Mouse (Mus musculus): ENCODE data around the gene Hist1h2bg. TPM values are rescaled to one million over a fixed set of nuclear protein-coding genes. Genes with fewer than 3 reads are reported as not detected.

Hist1h2bg gene
- polyA plus RNA-seq, 1 experiment from 2014 or later: 7.5 TPM

- under 1% methylated on average over 27 of the region's 27 CpGs for WGBS
- Histone ChIP-seq H3K27me3 (no peaks in the 10 kb centered on the region), H3K4me2 (replicated peaks) (peak within 1 kb of the TSS; percentile 98), H3K4me3 (replicated peaks) (peak within 1 kb of the TSS; percentile 71), H3K4me1 (replicated peaks) (peaks cover 28% of the 10 kb centered on the region), H3K36me3 (no peaks in the 10 kb centered on the region), H3K27ac (peak within 1 kb of the TSS; percentile 96), H3K9me3 (no peaks in the 10 kb centered on the region), H3K9ac (replicated peaks) (peak within 1 kb of the TSS; percentile 89)
- ATAC-seq: peak; percentile 87
Observed at GRCm38 (mm10) chr13:23620733-23621531, 49.7 kb downstream of the Hist1h2bg start, which contains the start of gene Hist1h2be. TSS of gene Hist1h2be (minus strand) at chr13:23621124.

Small RNAs within 50 kb of the gene (microRNA-seq; reads per million reads assigned to microRNA genes)
- not detected for gene Gm44297
- not detected for gene Gm44359
- not detected for gene Gm44394

Other genes with a start within 250 kb of the Hist1h2bg start
- gene Zfp322a, start 202.2 kb upstream of the Hist1h2bg start, polyA plus RNA-seq (2015; fragmentation: Nextera tagmentation; extraction: Ambion mirVana): 56.3 and 58.9 TPM in 2 replicates
- 10.8 TPM in 2 replicates for gene Abt1, start 147.5 kb upstream of the Hist1h2bg start, polyA plus RNA-seq (2015; fragmentation: Nextera tagmentation; extraction: Ambion mirVana)
- gene Btn1a1, start 105.5 kb upstream of the Hist1h2bg start, polyA plus RNA-seq (2015; fragmentation: Nextera tagmentation; extraction: Ambion mirVana): 0.04 and 0.13 TPM in 2 replicates
- gene Btn2a2, start 82.5 kb upstream of the Hist1h2bg start, polyA plus RNA-seq (2015; fragmentation: Nextera tagmentation; extraction: Ambion mirVana): 0.13 TPM in 2 replicates
- gene Hist1h4h, start 40.3 kb upstream of the Hist1h2bg start, polyA plus RNA-seq (2015; fragmentation: Nextera tagmentation; extraction: Ambion mirVana): 6.4 and 7.4 TPM in 2 replicates
- gene Hist1h2af, start 37.5 kb upstream of the Hist1h2bg start, polyA plus RNA-seq (2015; fragmentation: Nextera tagmentation; extraction: Ambion mirVana): 1.3 and 3.0 TPM in 2 replicates
- 3.1 and 5.3 TPM in 2 replicates for gene Hist1h3g, start 36.0 kb upstream of the Hist1h2bg start, polyA plus RNA-seq (2015; fragmentation: Nextera tagmentation; extraction: Ambion mirVana)
- 0.31 and 0.35 TPM in 2 replicates for gene Hist1h2bh, start 28.0 kb upstream of the Hist1h2bg start, polyA plus RNA-seq (2015; fragmentation: Nextera tagmentation; extraction: Ambion mirVana)
- 0.75 and 0.84 TPM in 2 replicates for gene Hist1h3f, start 27.3 kb upstream of the Hist1h2bg start, polyA plus RNA-seq (2015; fragmentation: Nextera tagmentation; extraction: Ambion mirVana)
- not detected in 2 replicates for gene Hist1h4f, start 19.7 kb upstream of the Hist1h2bg start, polyA plus RNA-seq (2015; fragmentation: Nextera tagmentation; extraction: Ambion mirVana)
- 0.23 and 0.24 TPM in 2 replicates for gene Hist1h1d, start 18.1 kb upstream of the Hist1h2bg start, polyA plus RNA-seq (2015; fragmentation: Nextera tagmentation; extraction: Ambion mirVana)
- 3.1 and 4.7 TPM in 2 replicates for gene Hist1h3e, start 9.0 kb upstream of the Hist1h2bg start, polyA plus RNA-seq (2015; fragmentation: Nextera tagmentation; extraction: Ambion mirVana)
- gene Hist1h2ae, start 176 bp upstream of the Hist1h2bg start, polyA plus RNA-seq (2015; fragmentation: Nextera tagmentation; extraction: Ambion mirVana): 51.6 and 53.6 TPM in 2 replicates
- gene Hist1h2bf, start 2.8 kb downstream of the Hist1h2bg start, polyA plus RNA-seq (2015; fragmentation: Nextera tagmentation; extraction: Ambion mirVana): 3.3 and 4.5 TPM in 2 replicates
- gene Hist1h2ad, start 3.0 kb downstream of the Hist1h2bg start, polyA plus RNA-seq (2015; fragmentation: Nextera tagmentation; extraction: Ambion mirVana): 0.93 and 1.7 TPM in 2 replicates
- gene Hist1h3d, start 4.4 kb downstream of the Hist1h2bg start, polyA plus RNA-seq (2015; fragmentation: Nextera tagmentation; extraction: Ambion mirVana): 2.1 and 3.1 TPM in 2 replicates
- gene Hist1h4d, start 10.2 kb downstream of the Hist1h2bg start, polyA plus RNA-seq (2015; fragmentation: Nextera tagmentation; extraction: Ambion mirVana): 74.3 and 84.0 TPM in 2 replicates
- 1.4 and 2.0 TPM in 2 replicates for gene Hist1h2be, start 49.7 kb downstream of the Hist1h2bg start, polyA plus RNA-seq (2015; fragmentation: Nextera tagmentation; extraction: Ambion mirVana)
- 12.6 and 15.0 TPM in 2 replicates for gene Hist1h1e, start 51.2 kb downstream of the Hist1h2bg start, polyA plus RNA-seq (2015; fragmentation: Nextera tagmentation; extraction: Ambion mirVana)
- gene Hist1h2ac, start 112.6 kb downstream of the Hist1h2bg start, polyA plus RNA-seq (2015; fragmentation: Nextera tagmentation; extraction: Ambion mirVana): 0.69 and 1.1 TPM in 2 replicates
- gene Hist1h2bc, start 112.8 kb downstream of the Hist1h2bg start, polyA plus RNA-seq (2015; fragmentation: Nextera tagmentation; extraction: Ambion mirVana): 22.2 and 24.4 TPM in 2 replicates
- gene Hist1h1t, start 124.4 kb downstream of the Hist1h2bg start, polyA plus RNA-seq (2015; fragmentation: Nextera tagmentation; extraction: Ambion mirVana): not detected in 2 replicates
- gene Hist1h4c, start 127.1 kb downstream of the Hist1h2bg start, polyA plus RNA-seq (2015; fragmentation: Nextera tagmentation; extraction: Ambion mirVana): 5.1 and 5.8 TPM in 2 replicates
- gene Hfe, start 139.5 kb downstream of the Hist1h2bg start, polyA plus RNA-seq (2015; fragmentation: Nextera tagmentation; extraction: Ambion mirVana): 2.0 and 2.7 TPM in 2 replicates
- 9.8 and 11.1 TPM in 2 replicates for gene Hist1h1c, start 167.4 kb downstream of the Hist1h2bg start, polyA plus RNA-seq (2015; fragmentation: Nextera tagmentation; extraction: Ambion mirVana)
- 3.2 and 4.4 TPM in 2 replicates for gene Hist1h3c, start 174.2 kb downstream of the Hist1h2bg start, polyA plus RNA-seq (2015; fragmentation: Nextera tagmentation; extraction: Ambion mirVana)
- gene Hist1h2bb, start 175.3 kb downstream of the Hist1h2bg start, polyA plus RNA-seq (2015; fragmentation: Nextera tagmentation; extraction: Ambion mirVana): 2.8 and 3.2 TPM in 2 replicates
- gene Hist1h2ab, start 179.7 kb downstream of the Hist1h2bg start, polyA plus RNA-seq (2015; fragmentation: Nextera tagmentation; extraction: Ambion mirVana): 28.4 and 31.0 TPM in 2 replicates
- gene Hist1h3b, start 180.9 kb downstream of the Hist1h2bg start, polyA plus RNA-seq (2015; fragmentation: Nextera tagmentation; extraction: Ambion mirVana): 6.3 and 8.7 TPM in 2 replicates
- gene Hist1h4b, start 185.6 kb downstream of the Hist1h2bg start, polyA plus RNA-seq (2015; fragmentation: Nextera tagmentation; extraction: Ambion mirVana): 4.6 and 5.2 TPM in 2 replicates
- gene Hist1h4a, start 189.8 kb downstream of the Hist1h2bg start, polyA plus RNA-seq (2015; fragmentation: Nextera tagmentation; extraction: Ambion mirVana): 0.44 and 0.57 TPM in 2 replicates
- gene Hist1h3a, start 191.0 kb downstream of the Hist1h2bg start, polyA plus RNA-seq (2015; fragmentation: Nextera tagmentation; extraction: Ambion mirVana): 1.4 and 3.3 TPM in 2 replicates
- 1.6 and 2.2 TPM in 2 replicates for gene Hist1h1a, start 192.3 kb downstream of the Hist1h2bg start, polyA plus RNA-seq (2015; fragmentation: Nextera tagmentation; extraction: Ambion mirVana)
- 0.15 TPM in 1 of 2 replicates, not detected in the other for gene Trim38, start 198.5 kb downstream of the Hist1h2bg start, polyA plus RNA-seq (2015; fragmentation: Nextera tagmentation; extraction: Ambion mirVana)
- gene Slc17a2, start 235.6 kb downstream of the Hist1h2bg start, polyA plus RNA-seq (2015; fragmentation: Nextera tagmentation; extraction: Ambion mirVana): not detected in 2 replicates